Mouse (Mus musculus) MEL (cell line): ENCODE measurements at regions not wholly inside any gene's neighbourhood (a gene's known extent, or its start where the extent isn't known, plus 50 kb on each side); places are given as distances from the start of the nearest gene placed in this dataset.

Experiments used
- DNase-seq: peaks from one replicate; pipeline ENCODE4 v3.0.0; 2011; ENCODE audit warnings: low read depth, low spot score
- H3K27ac ChIP-seq: 2 replicates; pipeline ENCODE4 v1.5.1; 2012; ENCODE audit warnings: low read depth, mild to moderate bottlenecking, control low read depth, low read length, moderate library complexity; ENCODE audit not compliant: control insufficient read depth
- H3K27me3 ChIP-seq, 2 experiments: fragments of 150-350 bp in 1 of 2; sonication (generic) in 1 of 2; 2 replicates each; pipeline ENCODE4 v1.6.1; 2012; ENCODE audit warnings: low read length in 2 of 2, mild to moderate bottlenecking in 2 of 2, improper control_type of control experiment in 1 of 2, moderate library complexity in 1 of 2; ENCODE audit not compliant: insufficient read depth in 2 of 2, control insufficient read depth in 1 of 2
- H3K36me3 ChIP-seq, 2 experiments: 2 replicates each; pipeline ENCODE4 v1.6.1; 2012 to 2014; ENCODE audit warnings: low read length in 2 of 2, improper control_type of control experiment in 1 of 2, inconsistent platforms in 1 of 2, mild to moderate bottlenecking in 1 of 2; ENCODE audit not compliant: insufficient read depth in 2 of 2, control insufficient read depth in 1 of 2
- H3K4me1 ChIP-seq, 2 experiments: fragments of 150-350 bp in 1 of 2; sonication (generic) in 1 of 2; 2 replicates each; pipeline ENCODE4 v1.6.1; 2012; ENCODE audit warnings: low read length in 2 of 2, improper control_type of control experiment in 1 of 2, mild to moderate bottlenecking in 1 of 2; ENCODE audit not compliant: insufficient read depth in 2 of 2, control insufficient read depth in 1 of 2
- H3K4me3 ChIP-seq, 2 experiments: fragments of 150-350 bp in 1 of 2; sonication (generic) in 1 of 2; 2 replicates each; pipeline ENCODE4 v1.5.1; 2012; ENCODE audit warnings: low read depth in 2 of 2, low read length in 2 of 2, mild to moderate bottlenecking in 2 of 2, moderate library complexity in 2 of 2, control low read depth in 1 of 2, improper control_type of control experiment in 1 of 2; ENCODE audit not compliant: control insufficient read depth in 1 of 2, insufficient read depth in 1 of 2
- H3K79me2 ChIP-seq: 2 replicates; pipeline ENCODE4 v1.6.1; 2012; ENCODE audit warnings: mild to moderate bottlenecking, low read length, moderate library complexity; ENCODE audit not compliant: control insufficient read depth, poor library complexity, insufficient read depth
- H3K9ac ChIP-seq: 2 replicates; pipeline ENCODE4 v1.6.1; 2012; ENCODE audit warnings: low read depth, mild to moderate bottlenecking, control low read depth, low read length, moderate library complexity; ENCODE audit not compliant: control insufficient read depth, poor library complexity, severe bottlenecking
- H3K9me3 ChIP-seq: fragments of 150-350 bp; sonication (generic); replicated peaks from 2 replicates; pipeline ENCODE4 v1.6.1; 2012; ENCODE audit warnings: mild to moderate bottlenecking, low read length, improper control_type of control experiment, moderate library complexity; ENCODE audit not compliant: insufficient read depth
- BHLHE40 ChIP-seq: IDR thresholded peaks from 2 replicates; pipeline ENCODE4 v1.6.1; 2012; ENCODE audit warnings: low read depth, mild to moderate bottlenecking, inconsistent platforms, low read length, improper control_type of control experiment, borderline replicate concordance
- CHD1 ChIP-seq: IDR thresholded peaks from 2 replicates; pipeline ENCODE4 v1.6.1; 2012; ENCODE audit warnings: low read depth, mild to moderate bottlenecking, inconsistent platforms, low read length, improper control_type of control experiment
- CTCF ChIP-seq, 3 experiments: IDR thresholded peaks in 2 of 3; conservative IDR thresholded peaks in 1 of 3; 2 replicates each; pipeline ENCODE4 v1.5.1; 2011 to 2012; ENCODE audit warnings: low read length in 3 of 3, low read depth in 2 of 3, mild to moderate bottlenecking in 2 of 3, improper control_type of control experiment in 1 of 3, inconsistent platforms in 1 of 3, mixed read lengths in 1 of 3, moderate library complexity in 1 of 3; ENCODE audit not compliant: control insufficient read depth in 1 of 3, insufficient read depth in 1 of 3, poor library complexity in 1 of 3, severe bottlenecking in 1 of 3
- E2F4 ChIP-seq: IDR thresholded peaks from 2 replicates; pipeline ENCODE4 v1.6.1; 2011; ENCODE audit warnings: low read depth, low read length, improper control_type of control experiment, borderline replicate concordance
- ELF1 ChIP-seq: IDR thresholded peaks from 2 replicates; pipeline ENCODE4 v1.6.1; 2014; ENCODE audit warnings: low read depth, mild to moderate bottlenecking, inconsistent platforms, low read length, improper control_type of control experiment, moderate library complexity
- ETS1 ChIP-seq: IDR thresholded peaks from 2 replicates; pipeline ENCODE4 v1.6.1; 2012; ENCODE audit warnings: low read depth, mild to moderate bottlenecking, inconsistent platforms, low read length, improper control_type of control experiment, moderate library complexity
- GABPA ChIP-seq: IDR thresholded peaks from 2 replicates; pipeline ENCODE4 v1.6.1; 2012; ENCODE audit warnings: low read depth, mild to moderate bottlenecking, inconsistent platforms, low read length, improper control_type of control experiment, moderate library complexity
- KAT2A ChIP-seq: conservative IDR thresholded peaks from 2 replicates; pipeline ENCODE4 v1.6.1; 2012; ENCODE audit warnings: low read depth, low read length, improper control_type of control experiment, inconsistent platforms
- MAFK ChIP-seq: IDR thresholded peaks from 2 replicates; pipeline ENCODE4 v1.6.1; 2011; ENCODE audit warnings: low read depth, mild to moderate bottlenecking, low read length, improper control_type of control experiment, borderline replicate concordance
- MAZ ChIP-seq: IDR thresholded peaks from 2 replicates; pipeline ENCODE4 v1.6.1; 2012; ENCODE audit warnings: low read depth, mild to moderate bottlenecking, inconsistent platforms, low read length, improper control_type of control experiment
- MYB ChIP-seq: IDR thresholded peaks from 2 replicates; pipeline ENCODE4 v1.6.1; 2011; ENCODE audit warnings: mild to moderate bottlenecking, low read depth, low read length, improper control_type of control experiment
- MYC ChIP-seq: IDR thresholded peaks from 2 replicates; pipeline ENCODE4 v1.6.1; 2011; ENCODE audit warnings: low read depth, mild to moderate bottlenecking, low read length, improper control_type of control experiment, moderate library complexity
- NELFE ChIP-seq: IDR thresholded peaks from 2 replicates; pipeline ENCODE4 v1.6.1; 2011; ENCODE audit warnings: low read depth, low read length, improper control_type of control experiment
- POLR2A ChIP-seq, 2 experiments: IDR thresholded peaks; 2 replicates each; pipeline ENCODE4 v1.6.1; 2011 to 2012; ENCODE audit warnings: low read length in 2 of 2, mild to moderate bottlenecking in 2 of 2, control low read depth in 1 of 2, improper control_type of control experiment in 1 of 2, low read depth in 1 of 2, moderate library complexity in 1 of 2; ENCODE audit not compliant: control insufficient read depth in 1 of 2, insufficient read depth in 1 of 2, poor library complexity in 1 of 2
- POLR2AphosphoS2 ChIP-seq: IDR thresholded peaks from 2 replicates; pipeline ENCODE4 v1.6.1; 2011; ENCODE audit warnings: low read length, improper control_type of control experiment
- SIN3A ChIP-seq: IDR thresholded peaks from 2 replicates; pipeline ENCODE4 v1.6.1; 2012; ENCODE audit warnings: low read length, improper control_type of control experiment, inconsistent platforms
- SMC3 ChIP-seq: IDR thresholded peaks from 2 replicates; pipeline ENCODE4 v1.6.1; 2011; ENCODE audit warnings: low read depth, low read length, improper control_type of control experiment
- TAL1 ChIP-seq: IDR thresholded peaks from 2 replicates; pipeline ENCODE4 v1.6.1; 2012; ENCODE audit warnings: mild to moderate bottlenecking, inconsistent platforms, low read length, moderate library complexity, mixed read lengths
- TBP ChIP-seq: IDR thresholded peaks from 2 replicates; pipeline ENCODE4 v1.8.0; 2011; ENCODE audit warnings: low read depth, low read length, improper control_type of control experiment
- TCF12 ChIP-seq: IDR thresholded peaks from 2 replicates; pipeline ENCODE4 v1.6.1; 2014; ENCODE audit warnings: low read depth, mild to moderate bottlenecking, inconsistent platforms, low read length, improper control_type of control experiment, moderate library complexity
- UBTF ChIP-seq: IDR thresholded peaks from 2 replicates; pipeline ENCODE4 v1.6.1; 2012; ENCODE audit warnings: low read depth, mild to moderate bottlenecking, inconsistent platforms, low read length, improper control_type of control experiment, moderate library complexity, borderline replicate concordance; ENCODE audit not compliant: insufficient read depth
- ZKSCAN1 ChIP-seq: IDR thresholded peaks from 2 replicates; pipeline ENCODE4 v1.6.1; 2012; ENCODE audit warnings: low read depth, mild to moderate bottlenecking, inconsistent platforms, low read length, improper control_type of control experiment, moderate library complexity
- ZNF384 ChIP-seq: IDR thresholded peaks from 2 replicates; pipeline ENCODE4 v1.6.1; 2012; ENCODE audit warnings: low read depth, mild to moderate bottlenecking, inconsistent platforms, low read length, improper control_type of control experiment

GRCm38 (mm10) chr9:115656994-115657713, 252.1 kb upstream of the Gadl1 start:
- H3K27ac ChIP-seq: no peak overlapping the region
- no peaks in the 10 kb centered on the region for H3K27me3 ChIP-seq
- TF ChIP-seq BHLHE40 (no peak), POLR2A (IDR thresholded peaks at IDR 0.05; ENCODE audit: control insufficient read depth in 1 of 2, insufficient read depth in 1 of 2, low read depth in 1 of 2, low read length in 2 of 2, poor library complexity in 1 of 2) (no peak), TAL1 (no peak), SMC3 (no peak), NELFE (no peak), CTCF (IDR thresholded peaks at IDR 0.05 in 2 of 3, conservative IDR thresholded peaks at IDR 0.05 in 1 of 3; ENCODE audit: control insufficient read depth in 1 of 3, insufficient read depth in 1 of 3, low read depth in 2 of 3, low read length in 3 of 3, poor library complexity in 1 of 3, severe bottlenecking in 1 of 3) (no peak)
- H3K4me3 ChIP-seq: no peak overlapping the region
- no peaks in the 10 kb centered on the region for H3K36me3 ChIP-seq
- H3K79me2 ChIP-seq: no peaks in the 10 kb centered on the region
- no peaks in the 10 kb centered on the region for H3K4me1 ChIP-seq
- peak; percentile 1 for DNase-seq
- H3K9ac ChIP-seq: no peak overlapping the region
- no peaks in the 10 kb centered on the region for H3K9me3 ChIP-seq

GRCm38 (mm10) chr9:115658477-115658876, 250.8 kb upstream of the Gadl1 start:
- DNase-seq: no peak
- Histone ChIP-seq H3K9me3 (no peaks in the 10 kb centered on the region), H3K27me3 (no peaks in the 10 kb centered on the region), H3K4me3 (no peak overlapping the region), H3K9ac (no peak overlapping the region), H3K79me2 (no peaks in the 10 kb centered on the region), H3K4me1 (no peaks in the 10 kb centered on the region), H3K36me3 (no peaks in the 10 kb centered on the region), H3K27ac (no peak overlapping the region)
- TF ChIP-seq ZNF384: no peak
- TF ChIP-seq ELF1: no peak
- TF ChIP-seq MYB: no peak
- TF ChIP-seq ZKSCAN1: no peak

DNA sequence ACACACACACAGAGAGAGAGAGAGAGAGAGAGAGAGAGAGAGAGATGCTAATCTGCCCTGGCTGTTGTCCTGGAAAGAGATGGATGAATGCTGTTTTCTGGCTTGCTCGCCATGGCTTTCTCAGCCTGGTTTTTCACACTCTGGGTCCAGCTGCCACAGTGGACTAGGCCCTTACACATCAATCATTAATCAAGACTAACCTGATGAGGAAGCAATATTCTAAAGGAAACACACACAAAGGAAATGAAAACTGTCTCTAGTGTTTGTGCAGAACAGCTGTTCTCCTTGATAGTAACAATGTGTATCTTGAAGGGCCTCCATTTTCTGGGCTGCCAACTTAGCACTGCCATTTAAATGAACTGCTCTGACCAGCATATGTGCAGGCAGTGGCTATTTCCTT, 248.9 kb upstream of the Gadl1 start:
- Histone ChIP-seq H3K36me3 (no peaks in the 10 kb centered on the region), H3K4me3 (no peak overlapping the region), H3K79me2 (no peaks in the 10 kb centered on the region), H3K27ac (no peak overlapping the region), H3K9ac (no peak overlapping the region), H3K4me1 (no peaks in the 10 kb centered on the region), H3K27me3 (no peaks in the 10 kb centered on the region), H3K9me3 (no peaks in the 10 kb centered on the region)
- TF ChIP-seq MYC: no peak
- TF ChIP-seq MAZ: no peak
- no peak for TF ChIP-seq CHD1
- TF ChIP-seq TCF12: no peak
- TF ChIP-seq E2F4: no peak
- no peak for TF ChIP-seq MAFK
- TF ChIP-seq GABPA: no peak
- no peak for TF ChIP-seq TAL1
- TF ChIP-seq KAT2A: no peak
- TF ChIP-seq UBTF: no peak
- no peak for TF ChIP-seq BHLHE40
- TF ChIP-seq POLR2AphosphoS2: no peak
- no peak for TF ChIP-seq SMC3
- no peak for TF ChIP-seq ETS1
- no peak for TF ChIP-seq SIN3A
- TF ChIP-seq ZNF384: no peak
- TF ChIP-seq TBP: no peak
- DNase-seq: no peak
